Mouse (Mus musculus) erythroid progenitor cell, adult 5-6 weeks (primary cell): Measurements from ENCODE around the gene Igf1r. TPM values are rescaled to one million over a fixed set of nuclear protein-coding genes. Genes with fewer than 3 reads are reported as not detected.
A peak's percentile ranks its signal among the peaks of the same experiment; 100 is the strongest.

Experiments used
- ATAC-seq: replicated peaks from 2 replicates; pipeline ENCODE4 v1.8.0; 2016; ENCODE audit warnings: moderate number of reproducible peaks, mild to moderate bottlenecking, moderate TSS enrichment, inconsistent platforms; ENCODE audit not compliant: poor library complexity, low FRiP score, severe bottlenecking
- total RNA-seq, 2 experiments: library from RNA; stranded (forward) in 1 of 2; stranded (reverse) in 1 of 2; fragments of 150-400 nt in 1 of 2; fragments of 186-747, 209-891 nt in 1 of 2; gene quantifications; 2 replicates each; pipeline versions ENCODE4 v1.2.3 to v1.2.4; 2015 to 2017; ENCODE audit warnings: low replicate concordance in 2 of 2

The Igf1r gene
- total RNA-seq, 2 experiments from 2014 or later, result 16.8 to 28.1 TPM

- ATAC-seq, result no peak
Observed at GRCm38 (mm10) chr7:68069324-68069723, 116.7 kb downstream of the Igf1r start.

GRCm38 (mm10) chr7:68070030-68070429 is 117.4 kb downstream of the Igf1r start:
- no peak for ATAC-seq

DNA sequence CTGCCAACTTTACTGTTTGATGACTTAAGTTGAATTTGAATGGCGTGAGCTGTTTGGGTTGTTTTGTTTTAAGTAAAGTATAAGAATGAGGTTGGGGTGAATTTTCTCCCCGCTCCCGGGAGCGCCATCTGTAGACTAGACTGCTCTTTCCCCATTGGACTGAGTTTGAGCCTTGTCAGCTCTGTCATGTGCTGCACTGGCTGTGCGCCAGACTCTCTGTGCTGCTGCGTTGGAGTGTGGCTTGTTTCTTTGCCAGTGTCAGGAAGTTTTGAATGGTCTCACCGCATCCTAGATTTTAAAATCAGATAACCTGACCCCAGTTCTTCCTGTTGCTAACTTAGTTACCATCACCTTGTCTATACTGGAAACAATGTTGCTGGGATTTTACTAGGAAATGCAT is 118.0 kb downstream of the Igf1r start:
- ATAC-seq, result peak; percentile 86

- no peak for ATAC-seq
Observed at GRCm38 (mm10) chr7:68071050-68071449, 118.4 kb downstream of the Igf1r start.

- ATAC-seq, result no peak
Observed at GRCm38 (mm10) chr7:68071749-68072148, 119.1 kb downstream of the Igf1r start.

- no peak for ATAC-seq
Observed at GRCm38 (mm10) chr7:68072524-68073459, 120.2 kb downstream of the Igf1r start.

- no peak for ATAC-seq
Observed at GRCm38 (mm10) chr7:68073460-68073806, 120.8 kb downstream of the Igf1r start.

DNA sequence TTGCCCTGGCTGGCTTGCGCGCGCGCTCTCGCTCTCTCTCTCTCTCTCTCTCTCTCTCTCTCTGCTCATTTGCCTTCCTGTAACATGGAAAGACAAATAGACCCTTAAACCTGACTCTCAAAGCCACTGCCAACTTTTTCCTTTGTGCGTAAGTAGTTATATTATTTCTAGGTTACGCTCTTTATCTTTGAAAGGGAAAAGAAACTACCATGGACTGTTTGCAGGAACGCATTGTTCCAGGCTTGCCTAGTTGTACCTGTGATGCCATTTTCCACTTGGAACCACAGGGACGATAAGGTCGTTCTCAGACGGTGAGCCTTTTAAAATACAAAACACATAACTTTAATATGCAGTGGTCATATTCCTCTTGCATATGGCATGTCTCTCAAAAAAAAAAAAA is 122.1 kb downstream of the Igf1r start:
- ATAC-seq, result no peak

GRCm38 (mm10) chr7:68075401-68075800 is 122.8 kb downstream of the Igf1r start:
- ATAC-seq, result no peak

DNA sequence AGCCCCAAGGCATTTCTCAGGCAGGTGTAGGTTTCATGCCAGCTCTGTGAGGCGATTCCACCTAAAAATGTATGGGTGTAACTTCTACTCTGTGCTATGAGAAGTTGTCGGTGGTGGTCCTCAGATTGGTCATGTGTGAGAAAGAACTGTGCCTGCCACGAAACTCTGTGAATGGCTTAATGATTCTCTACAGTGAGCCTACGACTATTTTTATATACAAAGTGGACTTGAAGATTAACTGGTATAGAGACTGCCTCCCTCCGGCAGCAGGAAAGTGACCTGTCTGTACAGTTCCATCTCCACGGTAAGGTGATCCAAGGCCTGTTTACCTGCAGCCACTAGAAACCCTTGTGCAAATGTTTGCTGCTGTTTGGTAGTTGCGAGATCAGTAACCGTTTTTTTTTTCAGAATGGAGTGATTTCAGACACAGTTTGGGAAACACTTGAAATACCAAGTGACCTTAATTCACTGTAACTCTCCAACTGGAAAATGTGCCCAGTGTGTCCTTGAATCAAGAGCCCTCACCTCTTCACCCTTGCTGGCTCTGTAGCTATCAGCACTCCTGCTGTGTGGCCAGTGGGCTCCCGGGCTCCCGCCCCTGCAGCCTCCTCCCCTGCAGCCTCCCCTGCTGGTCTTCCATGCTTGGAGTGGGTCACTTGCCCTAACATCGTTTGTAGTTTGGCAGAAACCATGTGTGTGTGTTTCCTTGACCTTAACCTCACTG is 127.7 kb downstream of the Igf1r start:
- no peak for ATAC-seq

DNA sequence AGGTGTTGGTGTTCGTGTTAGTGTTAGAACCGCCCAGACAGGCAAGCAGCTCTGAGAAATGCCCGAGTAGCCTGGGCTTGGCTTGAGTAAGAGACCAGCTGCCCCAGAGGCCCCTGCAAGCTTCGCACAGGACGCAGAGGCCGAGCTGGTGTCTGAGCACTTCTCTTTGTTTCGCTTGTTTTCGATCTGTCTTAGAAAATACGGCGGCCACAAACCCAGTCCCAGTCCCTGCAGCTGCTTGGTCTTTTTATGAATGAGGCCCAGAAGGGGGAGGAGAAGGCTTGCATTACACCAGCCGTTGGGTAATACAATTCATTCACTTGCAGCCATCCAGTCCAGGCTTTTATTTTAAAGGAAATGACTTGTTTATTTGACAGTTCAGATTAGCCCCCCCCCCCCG is 132.7 kb downstream of the Igf1r start:
- no peak for ATAC-seq

DNA sequence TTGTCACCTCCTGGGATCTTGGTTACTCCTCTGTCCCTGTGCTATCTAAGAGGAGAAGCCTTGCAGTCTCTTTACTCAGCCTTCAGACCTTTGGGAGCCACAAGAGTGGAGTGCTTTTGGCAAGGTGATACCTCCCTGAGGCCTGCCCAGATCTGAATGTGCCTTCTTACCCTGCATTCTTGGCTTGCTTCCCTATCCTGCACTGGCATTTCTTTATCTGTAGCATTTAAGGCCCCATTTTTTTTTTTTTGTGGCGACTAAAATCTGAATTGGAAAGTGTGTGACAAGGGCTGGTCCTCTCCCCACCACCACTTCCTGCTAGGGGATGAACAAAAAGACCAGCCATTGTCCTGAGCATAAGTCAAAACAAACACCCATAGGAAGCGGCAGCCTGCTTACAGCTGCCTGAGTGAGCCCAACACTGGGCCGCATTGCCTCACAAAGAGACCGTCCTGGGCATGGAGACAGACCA is 133.3 kb downstream of the Igf1r start:
- no peak; the same call in 1 of the 2 replicates for ATAC-seq

DNA sequence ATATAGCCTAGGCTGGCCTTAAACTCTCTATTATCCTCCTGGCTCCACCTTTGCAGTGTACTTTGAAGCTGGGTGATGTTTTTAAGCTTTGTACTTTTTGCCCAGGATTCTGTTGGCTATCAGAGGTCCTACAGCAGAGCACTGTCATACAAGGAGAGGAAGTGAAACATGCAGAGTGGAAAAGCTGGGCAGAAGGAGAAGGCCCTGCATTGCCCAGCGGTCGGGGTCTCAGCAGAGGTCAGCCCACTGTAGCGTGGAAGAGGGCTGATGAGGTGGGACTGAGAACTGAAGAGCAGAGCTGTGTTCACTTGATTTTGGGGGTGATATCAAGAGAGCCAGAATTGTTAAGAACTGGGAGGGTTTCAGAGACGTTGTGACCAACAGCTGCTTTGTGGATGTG is 134.9 kb downstream of the Igf1r start:
- ATAC-seq, result no peak

DNA sequence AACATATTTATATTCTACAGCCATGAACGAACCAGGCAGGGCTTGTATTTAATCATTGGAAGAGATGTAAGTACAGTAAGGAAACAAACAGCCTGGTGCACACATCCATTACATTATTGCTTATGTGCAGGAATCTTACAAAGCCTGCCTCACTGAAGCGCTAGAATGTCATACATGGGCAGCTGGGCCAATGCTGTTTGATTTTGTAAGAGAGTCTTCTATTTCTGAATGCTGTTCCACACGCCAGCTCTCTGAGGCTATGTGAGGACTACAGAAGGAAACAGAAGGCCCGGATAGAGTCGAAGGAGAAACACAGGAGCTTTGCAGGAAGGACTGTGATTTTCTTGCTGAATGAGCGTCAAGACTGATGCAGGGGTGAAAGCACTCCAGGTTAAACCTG is 136.2 kb downstream of the Igf1r start:
- ATAC-seq, result no peak

- ATAC-seq, result no peak
Observed at GRCm38 (mm10) chr7:68089725-68090124, 137.1 kb downstream of the Igf1r start.

DNA sequence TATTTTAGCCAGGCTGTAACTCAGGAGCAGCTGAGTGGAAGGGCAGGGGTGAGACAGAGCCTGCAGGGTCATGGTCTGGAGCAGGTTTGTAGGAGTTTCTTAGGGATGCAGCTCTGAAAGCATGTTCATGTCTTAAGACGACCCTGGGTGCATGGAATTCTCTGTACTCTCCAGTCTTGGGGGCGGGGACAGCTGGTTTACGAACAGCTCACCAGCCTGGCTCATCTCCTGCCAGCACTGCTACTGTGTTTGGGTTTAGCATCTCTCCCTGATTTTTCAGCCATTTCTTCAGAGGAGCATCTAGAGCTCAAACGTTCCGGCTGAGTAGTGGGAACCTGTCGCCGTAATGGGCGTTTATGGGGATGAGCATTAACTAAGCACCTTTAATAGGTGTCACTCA is 137.9 kb downstream of the Igf1r start:
- ATAC-seq, result no peak

DNA sequence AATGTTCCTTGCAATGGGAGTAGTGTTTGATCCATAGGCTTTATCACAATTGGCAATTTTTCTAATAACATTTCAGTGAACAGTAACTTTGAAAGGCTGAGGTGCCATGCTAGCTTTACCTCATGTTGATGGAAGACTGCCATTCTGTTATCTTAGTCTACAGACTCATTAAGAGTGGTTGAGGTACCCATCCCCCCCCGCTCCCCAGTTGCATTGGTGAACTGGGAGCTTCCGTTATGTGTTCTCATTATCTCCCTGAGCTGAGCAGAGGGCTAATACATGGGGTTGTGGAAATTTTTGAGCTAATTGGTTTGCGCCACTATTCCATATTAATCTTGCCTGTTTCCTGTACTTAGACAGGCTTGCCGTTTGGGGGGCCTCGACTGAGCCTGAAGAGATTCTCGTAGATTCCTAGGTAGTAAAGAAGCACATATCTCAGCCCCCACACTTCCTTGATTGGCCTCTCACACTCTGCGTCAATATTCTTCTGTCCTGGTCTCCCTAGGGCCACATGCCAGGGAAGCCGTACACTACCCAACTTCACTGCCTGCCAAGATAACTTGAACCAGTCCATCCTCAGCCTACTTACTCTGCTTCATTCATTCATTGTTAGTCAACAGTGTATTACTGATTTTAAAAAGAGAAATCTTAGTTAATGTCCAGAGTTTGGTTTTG is 139.8 kb downstream of the Igf1r start:
- no peak for ATAC-seq

DNA sequence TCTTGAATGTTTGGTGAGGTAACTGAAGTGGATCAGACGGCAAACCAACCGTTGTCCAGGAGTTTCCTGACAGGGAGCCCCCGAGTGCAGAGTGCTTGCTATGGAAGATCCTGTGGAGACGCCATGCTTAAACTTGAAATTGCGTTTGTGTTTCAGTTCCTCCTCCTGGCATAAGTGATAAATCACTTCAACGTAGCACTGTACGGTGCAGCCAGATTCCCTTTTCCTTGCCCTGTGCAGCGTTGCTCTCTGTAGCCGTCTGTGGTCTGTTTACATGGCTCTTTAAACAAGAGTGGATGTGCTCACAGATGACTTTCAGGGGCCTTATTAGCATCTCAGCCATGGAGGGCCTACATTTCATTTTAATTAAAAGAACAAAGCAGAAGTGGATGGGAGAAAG is 141.2 kb downstream of the Igf1r start:
- ATAC-seq, result no peak

GRCm38 (mm10) chr7:68095574-68095973 is 142.9 kb downstream of the Igf1r start:
- ATAC-seq, result no peak

GRCm38 (mm10) chr7:68096411-68096810 is 143.8 kb downstream of the Igf1r start:
- ATAC-seq, result no peak
